Mouse (Mus musculus) liver, embryonic 14.5 days (tissue): Measurements from ENCODE around the gene Rtraf. TPM values are rescaled to one million over a fixed set of nuclear protein-coding genes. Genes with fewer than 3 reads are reported as not detected.

ENCODE experiments used
- ATAC-seq: fragments of 200-750 bp; cut with Nextera tagmentation; 2 replicates; pipeline ENCODE4 v1.8.0; 2017; ENCODE audit warnings: moderate number of reproducible peaks, mild to moderate bottlenecking, moderate library complexity; ENCODE audit not compliant: insufficient read depth
- DNase-seq, 3 experiments: peaks; one replicate each; pipeline ENCODE4 v3.0.0-alpha.2; 2012 to 2013; ENCODE audit warnings: low read depth in 3 of 3, low spot score in 3 of 3
- H3K27ac ChIP-seq: fragments of 300-500 bp; sonication (generic); 2 replicates; pipeline ENCODE4 v1.5.1; 2014; ENCODE audit warnings: moderate library complexity, mild to moderate bottlenecking, control low read depth, inconsistent platforms
- H3K27me3 ChIP-seq: fragments of 300-500 bp; sonication (generic); 2 replicates; pipeline ENCODE4 v1.6.1; 2014; ENCODE audit warnings: mild to moderate bottlenecking, low read length, moderate library complexity; ENCODE audit not compliant: control insufficient read depth, insufficient read depth
- H3K36me3 ChIP-seq: fragments of 300-500 bp; sonication (generic); replicated peaks from 2 replicates; pipeline ENCODE4 v1.6.1; 2014; ENCODE audit warnings: low read depth; ENCODE audit not compliant: control insufficient read depth, insufficient read depth
- H3K4me1 ChIP-seq, 2 experiments: fragments of 200-500 bp in 1 of 2; fragments of 300-500 bp in 1 of 2; sonication (generic) in 1 of 2; replicated peaks; 2 replicates each; pipeline ENCODE4 v1.6.1; 2012 to 2014; ENCODE audit warnings: antibody characterized with exemption in 1 of 2, inconsistent platforms in 1 of 2, low read length in 1 of 2; ENCODE audit not compliant: control insufficient read depth in 2 of 2, insufficient read depth in 2 of 2
- H3K4me2 ChIP-seq: fragments of 300-500 bp; sonication (generic); 2 replicates; pipeline ENCODE4 v1.6.1; 2014; ENCODE audit warnings: low read depth, mild to moderate bottlenecking, control low read depth, moderate library complexity
- H3K4me3 ChIP-seq, 2 experiments: fragments of 200-500 bp in 1 of 2; fragments of 300-500 bp in 1 of 2; sonication (generic) in 1 of 2; 2 replicates each; pipeline ENCODE4 v1.5.1; 2012 to 2014; ENCODE audit warnings: low read depth in 2 of 2, low read length in 2 of 2, mild to moderate bottlenecking in 2 of 2, control low read depth in 1 of 2, inconsistent platforms in 1 of 2, moderate library complexity in 1 of 2; ENCODE audit not compliant: insufficient read depth in 1 of 2
- H3K9ac ChIP-seq: fragments of 300-500 bp; sonication (generic); replicated peaks from 2 replicates; pipeline ENCODE4 v1.6.1; 2014; ENCODE audit warnings: mild to moderate bottlenecking, control low read depth, moderate library complexity
- H3K9me3 ChIP-seq: fragments of 300-500 bp; sonication (generic); 2 replicates; pipeline ENCODE4 v1.6.1; 2016; ENCODE audit warnings: low read length, mixed read lengths; ENCODE audit not compliant: control insufficient read depth
- CTCF ChIP-seq: IDR thresholded peaks from 2 replicates; pipeline ENCODE4 v1.5.1; 2016; ENCODE audit warnings: antibody characterized with exemption, low read depth, control low read depth
- EP300 ChIP-seq: IDR thresholded peaks from 2 replicates; pipeline ENCODE4 v1.6.1; 2016; ENCODE audit warnings: antibody characterized with exemption, low read depth
- WGBS: fragments of 180-500 bp; shearing (Covaris S2); extraction: QIAGEN DNeasy Blood & Tissue Kit; methylation state at CpG from one replicate; pipeline ENCODE4 v1.1.7; 2014; ENCODE audit not compliant: insufficient replicate concordance; 5-methylcytosine and 5-hydroxymethylcytosine counted together
- polyA plus RNA-seq, 2 experiments: library from polyadenylated mRNA; depleted of rRNA in 1 of 2; stranded (reverse) in 1 of 2; unstranded in 1 of 2; fragments of >200 nt; fragmentation: Nextera tagmentation in 1 of 2; extraction: Ambion mirVana in 1 of 2; gene quantifications; 2 replicates each; pipeline versions ENCODE4 v1.2.1 to v1.2.3; 2012 to 2014

Rtraf gene
- polyA plus RNA-seq, 2 experiments: 40.8 to 93.5 TPM

- H3K27ac ChIP-seq: no peak overlapping the region
- WGBS: 85% methylated on average over 4 of the region's 4 CpGs
- no peaks in the 10 kb centered on the region for H3K9me3 ChIP-seq
- no peak for TF ChIP-seq EP300
- no peak for TF ChIP-seq CTCF
- no peak overlapping the region for H3K4me2 ChIP-seq
- H3K36me3 ChIP-seq: no peaks in the 10 kb centered on the region
- no peaks in the 10 kb centered on the region for H3K27me3 ChIP-seq
- H3K4me3 ChIP-seq: no peak overlapping the region
- DNase-seq (no peak), ATAC-seq (no peak)
- no peaks in the 10 kb centered on the region for H3K4me1 ChIP-seq
- no peak overlapping the region for H3K9ac ChIP-seq
These were observed 36.7 kb upstream of the Rtraf start for GRCm38 (mm10) chr14:19860281-19860680.

DNA sequence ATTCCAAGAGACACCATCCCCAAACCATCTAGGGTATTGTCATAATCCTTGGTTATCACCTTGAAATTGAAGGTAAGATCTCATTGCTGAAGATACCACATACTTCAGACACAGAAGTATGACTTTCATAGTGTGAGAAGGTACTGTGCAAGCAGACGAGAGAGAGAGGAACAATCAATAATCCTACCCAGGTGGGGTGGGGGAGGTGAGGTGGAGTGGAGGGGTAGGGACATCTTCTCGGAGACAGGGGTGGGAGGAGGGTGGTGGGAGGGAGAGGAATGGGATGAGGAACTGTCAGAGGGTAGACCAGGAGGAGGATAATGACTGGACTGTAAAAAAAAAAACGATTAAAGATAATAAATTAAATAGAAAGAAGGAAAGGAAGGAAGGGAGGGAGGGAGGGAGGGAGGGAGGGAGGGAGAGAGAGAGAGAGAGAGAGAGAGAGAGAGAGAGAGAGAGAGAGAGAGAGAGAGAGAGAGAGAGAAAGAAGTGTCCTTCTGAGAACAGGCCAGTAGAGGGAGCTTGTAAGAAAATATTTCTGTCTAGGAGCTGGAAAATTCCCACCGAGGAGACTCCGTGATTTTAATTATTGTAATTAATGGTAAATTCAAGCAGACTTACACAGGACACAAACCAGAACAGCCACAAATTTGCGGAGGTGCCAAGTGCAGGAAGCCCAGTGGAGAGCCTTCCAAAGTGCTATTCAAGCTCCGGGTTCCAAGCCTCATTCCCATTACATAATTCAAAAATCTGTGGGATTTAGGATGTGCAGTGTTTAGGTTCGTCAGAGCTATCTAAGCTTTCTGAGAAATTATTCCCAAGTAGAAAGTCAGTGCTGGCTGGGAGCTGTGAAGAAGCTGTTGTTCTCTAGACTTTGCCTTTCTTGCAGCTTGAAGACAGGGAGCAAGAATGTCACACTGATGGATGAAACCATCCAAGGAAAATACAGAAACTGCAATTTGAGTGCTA, 35.5 kb upstream of the Rtraf start:
- Histone ChIP-seq H3K4me2 (no peak overlapping the region), H3K4me1 (no peaks in the 10 kb centered on the region), H3K9ac (no peak overlapping the region), H3K36me3 (no peaks in the 10 kb centered on the region), H3K27ac (no peak overlapping the region), H3K27me3 (no peaks in the 10 kb centered on the region), H3K4me3 (no peak overlapping the region), H3K9me3 (no peaks in the 10 kb centered on the region)
- TF ChIP-seq CTCF (no peak), EP300 (no peak)
- WGBS: 45% methylated on average over 8 of the region's 8 CpGs
- DNase-seq: no peak
- no peak for ATAC-seq

DNA sequence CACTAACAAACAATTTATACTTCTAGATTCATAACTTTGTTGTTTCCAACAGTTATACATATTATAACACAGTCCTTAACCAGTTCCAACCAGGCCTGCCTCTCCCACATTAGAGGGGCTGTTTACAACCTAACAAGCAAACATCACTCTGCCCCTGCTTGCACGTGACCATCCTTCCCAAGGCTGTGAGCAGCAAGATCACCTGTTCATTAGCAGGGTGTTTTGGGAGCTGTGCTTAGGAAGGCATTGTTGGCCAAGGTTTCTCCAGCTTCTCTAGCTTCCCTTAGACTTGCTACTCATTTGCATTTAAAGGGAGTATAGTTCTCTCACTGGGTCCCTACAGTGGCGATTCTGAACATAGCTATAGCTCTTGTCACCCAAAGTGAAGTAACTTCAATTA, 34.7 kb upstream of the Rtraf start:
- WGBS: 57% methylated on average over 2 of the region's 2 CpGs
- no peak for ATAC-seq
- TF ChIP-seq EP300: no peak
- TF ChIP-seq CTCF: no peak

DNA sequence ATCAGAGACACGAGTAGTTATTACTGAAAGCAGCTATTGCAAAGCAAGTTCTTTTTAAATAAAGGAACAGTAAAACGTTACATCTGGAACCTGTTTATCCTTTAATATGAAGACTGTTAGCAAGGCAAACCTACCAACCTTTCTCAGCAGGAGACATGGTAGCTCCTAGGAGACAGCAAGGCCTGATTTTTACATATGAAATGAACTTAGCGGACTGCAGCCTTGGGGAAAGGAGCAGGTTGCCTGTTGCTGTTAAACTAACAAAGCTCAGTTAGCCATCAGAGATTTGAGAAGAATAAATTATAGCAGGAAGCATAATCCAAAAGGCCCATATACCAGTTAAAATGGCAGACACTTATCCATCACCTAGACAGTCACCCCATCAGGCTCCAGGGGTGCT, 29.8 kb upstream of the Rtraf start:
- 47% methylated on average over 3 of the region's 3 CpGs for WGBS
- Histone ChIP-seq H3K27me3 (no peaks in the 10 kb centered on the region), H3K9me3 (no peaks in the 10 kb centered on the region), H3K4me2 (no peak overlapping the region), H3K4me3 (no peak overlapping the region), H3K36me3 (no peaks in the 10 kb centered on the region), H3K9ac (no peak overlapping the region), H3K4me1 (no peaks in the 10 kb centered on the region), H3K27ac (no peak overlapping the region)
- DNase-seq (no peak), ATAC-seq (no peak)
- TF ChIP-seq CTCF (no peak), EP300 (no peak)

More for the DNA sequence above, 34.7 kb upstream of the Rtraf start:
- H3K27me3 ChIP-seq: no peaks in the 10 kb centered on the region
- no peaks in the 10 kb centered on the region for H3K4me1 ChIP-seq
- no peak overlapping the region for H3K9ac ChIP-seq
- no peak overlapping the region for H3K4me3 ChIP-seq
- H3K4me2 ChIP-seq: no peak overlapping the region
- no peak overlapping the region for H3K27ac ChIP-seq
- H3K9me3 ChIP-seq: no peaks in the 10 kb centered on the region
- DNase-seq: no peak
- H3K36me3 ChIP-seq: no peaks in the 10 kb centered on the region

GRCm38 (mm10) chr14:19839600-19840332, 16.1 kb upstream of the Rtraf start:
- Histone ChIP-seq H3K4me3 (peak overlapping the region; percentile 30 to 56; a peak in 3 of 4 replicates), H3K9me3 (no peaks in the 10 kb centered on the region), H3K27me3 (no peaks in the 10 kb centered on the region), H3K4me2 (peak overlapping the region; percentile 47), H3K36me3 (no peaks in the 10 kb centered on the region), H3K27ac (no peak overlapping the region), H3K4me1 (no peaks in the 10 kb centered on the region), H3K9ac (no peak overlapping the region; the same call in 1 of the 2 replicates)
- ATAC-seq (no peak), DNase-seq (no peak)
- TF ChIP-seq CTCF (peak; percentile 70), EP300 (no peak)
- 27% methylated on average over 15 of the region's 15 CpGs for WGBS
